Mouse (Mus musculus) ES-Bruce4 (cell line): ENCODE measurements around the gene Lrrk1.

Source experiments
- CTCF ChIP-seq: IDR thresholded peaks from one replicate; pipeline ENCODE4 v1.8.1; 2011; ENCODE audit warnings: low read depth, low read length
- EP300 ChIP-seq: IDR thresholded peaks from 2 replicates; pipeline ENCODE4 v1.6.1; 2011; ENCODE audit warnings: low read depth, low read length; ENCODE audit not compliant: insufficient read depth
- POLR2A ChIP-seq: IDR thresholded peaks from one replicate; pipeline ENCODE4 v1.8.1; 2011; ENCODE audit warnings: low read length; ENCODE audit not compliant: insufficient read depth

- TF ChIP-seq CTCF (no peak), EP300 (no peak), POLR2A (no peak)
Measured at GRCm38 (mm10) chr7:66266942-66267850, 121.0 kb downstream of the Lrrk1 start.
